Mouse (Mus musculus): ENCODE data around the gene Mybbp1a. TPM values are rescaled to one million over a fixed set of nuclear protein-coding genes. Genes with fewer than 3 reads are reported as not detected.
A peak's percentile ranks its signal among the peaks of the same experiment; 100 is the strongest.

The Mybbp1a gene
- polyA plus RNA-seq (2015; fragmentation: Nextera tagmentation; extraction: Ambion mirVana): 171 and 172 TPM in 2 replicates

GRCm38 (mm10) chr11:72440965-72441664 lies at the start of gene Mybbp1a:
TSS of gene Mybbp1a (plus strand) at chr11:72441355.
- peak within 1 kb of the TSS; percentile 88 for H3K4me3 ChIP-seq (replicated peaks)
- peaks cover 14% of the 10 kb centered on the region for H3K4me1 ChIP-seq (replicated peaks)
- H3K36me3 ChIP-seq: peaks cover 39% of the 10 kb centered on the region
- ATAC-seq: peak; percentile 95
- under 1% methylated on average over 46 of the region's 46 CpGs for WGBS
- H3K4me2 ChIP-seq (replicated peaks): peak within 1 kb of the TSS; percentile 87
- peak within 1 kb of the TSS; percentile 91 for H3K27ac ChIP-seq
- H3K9ac ChIP-seq: peak within 1 kb of the TSS; percentile 81
- no peaks in the 10 kb centered on the region for H3K27me3 ChIP-seq (replicated peaks)
- no peaks in the 10 kb centered on the region for H3K9me3 ChIP-seq

GRCm38 (mm10) chr11:72393243-72393642 lies 47.9 kb upstream of the Mybbp1a start:
- WGBS: 92% methylated on average over 3 of the region's 3 CpGs
- Histone ChIP-seq H3K27ac (no peak overlapping the region), H3K4me3 (replicated peaks) (no peak overlapping the region), H3K4me1 (replicated peaks) (peaks cover 29% of the 10 kb centered on the region), H3K9me3 (no peaks in the 10 kb centered on the region), H3K4me2 (replicated peaks) (no peak overlapping the region), H3K27me3 (replicated peaks) (no peaks in the 10 kb centered on the region), H3K36me3 (no peaks in the 10 kb centered on the region), H3K9ac (no peak overlapping the region)
- no peak for ATAC-seq

- Histone ChIP-seq H3K4me1 (replicated peaks) (peaks cover 29% of the 10 kb centered on the region), H3K4me3 (replicated peaks) (no peak overlapping the region), H3K36me3 (no peaks in the 10 kb centered on the region), H3K9ac (no peak overlapping the region), H3K4me2 (replicated peaks) (no peak overlapping the region), H3K9me3 (no peaks in the 10 kb centered on the region), H3K27me3 (replicated peaks) (no peaks in the 10 kb centered on the region), H3K27ac (no peak overlapping the region)
- no peak for ATAC-seq
- 57% methylated on average over 5 of the region's 5 CpGs for WGBS
These were observed 47.5 kb upstream of the Mybbp1a start for GRCm38 (mm10) chr11:72393669-72394068.

- Histone ChIP-seq H3K27me3 (replicated peaks) (no peaks in the 10 kb centered on the region), H3K4me2 (replicated peaks) (no peak overlapping the region), H3K4me3 (replicated peaks) (no peak overlapping the region), H3K36me3 (0 out of 2 replicates have a peak, but pooled peaks cover 1% of the 10 kb centered on the region), H3K9me3 (no peaks in the 10 kb centered on the region), H3K27ac (no peak overlapping the region), H3K4me1 (replicated peaks) (peaks cover 29% of the 10 kb centered on the region), H3K9ac (no peak overlapping the region)
- WGBS: 95% methylated on average over 2 of the region's 2 CpGs
- no peak for ATAC-seq
These were observed 46.5 kb upstream of the Mybbp1a start for GRCm38 (mm10) chr11:72394694-72395093.

GRCm38 (mm10) chr11:72395652-72396051 lies 45.5 kb upstream of the Mybbp1a start:
- 64% methylated on average over 6 of the region's 6 CpGs for WGBS

GRCm38 (mm10) chr11:72396621-72397020 lies 44.5 kb upstream of the Mybbp1a start:
- 53% methylated on average over 7 of the region's 7 CpGs for WGBS
- Histone ChIP-seq H3K9ac (no peak overlapping the region), H3K36me3 (peaks cover 11% of the 10 kb centered on the region; the same call in 1 of the 2 replicates), H3K4me1 (replicated peaks) (peaks cover 29% of the 10 kb centered on the region), H3K4me3 (replicated peaks) (no peak overlapping the region), H3K27me3 (replicated peaks) (no peaks in the 10 kb centered on the region), H3K27ac (peak overlapping the region; percentile 70), H3K9me3 (no peaks in the 10 kb centered on the region), H3K4me2 (replicated peaks) (no peak overlapping the region; the same call in 1 of the 2 replicates)
- peak; percentile 52; the same call in 1 of the 2 replicates for ATAC-seq

More at GRCm38 (mm10) chr11:72395652-72396051, 45.5 kb upstream of the Mybbp1a start:
- Histone ChIP-seq H3K27ac (no peak overlapping the region), H3K9me3 (no peaks in the 10 kb centered on the region), H3K9ac (no peak overlapping the region), H3K27me3 (replicated peaks) (no peaks in the 10 kb centered on the region), H3K4me3 (replicated peaks) (no peak overlapping the region), H3K36me3 (peaks cover 9% of the 10 kb centered on the region; the same call in 1 of the 2 replicates), H3K4me1 (replicated peaks) (peaks cover 29% of the 10 kb centered on the region), H3K4me2 (replicated peaks) (no peak overlapping the region)
- ATAC-seq: no peak

GRCm38 (mm10) chr11:72397072-72397471 lies 44.1 kb upstream of the Mybbp1a start:
- Histone ChIP-seq H3K4me3 (replicated peaks) (no peak overlapping the region), H3K27ac (peak overlapping the region; percentile 70), H3K9me3 (no peaks in the 10 kb centered on the region), H3K27me3 (replicated peaks) (no peaks in the 10 kb centered on the region), H3K4me1 (replicated peaks) (peaks cover 29% of the 10 kb centered on the region), H3K9ac (no peak overlapping the region), H3K36me3 (peaks cover 11% of the 10 kb centered on the region; the same call in 1 of the 2 replicates), H3K4me2 (replicated peaks) (no peak overlapping the region; the same call in 1 of the 2 replicates)
- WGBS: 48% methylated on average over 10 of the region's 10 CpGs
- ATAC-seq: no peak

GRCm38 (mm10) chr11:72397811-72398525 lies 43.2 kb upstream of the Mybbp1a start:
- Histone ChIP-seq H3K4me2 (replicated peaks) (no peak overlapping the region), H3K36me3 (peaks cover 11% of the 10 kb centered on the region; the same call in 1 of the 2 replicates), H3K9ac (no peak overlapping the region), H3K4me1 (replicated peaks) (peaks cover 29% of the 10 kb centered on the region), H3K9me3 (no peaks in the 10 kb centered on the region), H3K4me3 (replicated peaks) (no peak overlapping the region), H3K27me3 (replicated peaks) (no peaks in the 10 kb centered on the region), H3K27ac (peak overlapping the region; percentile 70; the same call in 1 of the 2 replicates)
- ATAC-seq: no peak
- whole genome bisulfite sequencing: 84% methylated on average over 8 of the region's 8 CpGs

- H3K27ac ChIP-seq: no peak overlapping the region
- H3K4me3 ChIP-seq (replicated peaks): no peak overlapping the region
- H3K4me2 ChIP-seq (replicated peaks): no peak overlapping the region
- no peak overlapping the region for H3K9ac ChIP-seq
- H3K4me1 ChIP-seq (replicated peaks): peaks cover 26% of the 10 kb centered on the region
- H3K27me3 ChIP-seq (replicated peaks): no peaks in the 10 kb centered on the region
- H3K36me3 ChIP-seq: peaks cover 11% of the 10 kb centered on the region; the same call in 1 of the 2 replicates
- WGBS: 76% methylated on average over 12 of the region's 12 CpGs
- ATAC-seq: no peak
- no peaks in the 10 kb centered on the region for H3K9me3 ChIP-seq
These were observed 40.1 kb upstream of the Mybbp1a start for GRCm38 (mm10) chr11:72401068-72401467.

- no peak for ATAC-seq
- Histone ChIP-seq H3K9me3 (no peaks in the 10 kb centered on the region), H3K27ac (no peak overlapping the region), H3K4me1 (replicated peaks) (peaks cover 26% of the 10 kb centered on the region), H3K4me2 (replicated peaks) (no peak overlapping the region), H3K27me3 (replicated peaks) (no peaks in the 10 kb centered on the region), H3K4me3 (replicated peaks) (no peak overlapping the region), H3K9ac (no peak overlapping the region), H3K36me3 (peaks cover 11% of the 10 kb centered on the region; the same call in 1 of the 2 replicates)
- 70% methylated on average over 5 of the region's 5 CpGs for WGBS
These were observed 39.1 kb upstream of the Mybbp1a start for GRCm38 (mm10) chr11:72402017-72402416.

GRCm38 (mm10) chr11:72402969-72403368 lies 38.2 kb upstream of the Mybbp1a start:
- H3K4me3 ChIP-seq (replicated peaks): no peak overlapping the region
- 84% methylated on average over 12 of the region's 12 CpGs for WGBS
- ATAC-seq: no peak
- no peak overlapping the region for H3K9ac ChIP-seq
- no peak overlapping the region for H3K27ac ChIP-seq
- H3K36me3 ChIP-seq: peaks cover 11% of the 10 kb centered on the region; the same call in 1 of the 2 replicates
- H3K27me3 ChIP-seq (replicated peaks): no peaks in the 10 kb centered on the region
- no peaks in the 10 kb centered on the region for H3K9me3 ChIP-seq
- peaks cover 25% of the 10 kb centered on the region for H3K4me1 ChIP-seq (replicated peaks)
- H3K4me2 ChIP-seq (replicated peaks): no peak overlapping the region

- H3K27me3 ChIP-seq (replicated peaks): no peaks in the 10 kb centered on the region
- no peak overlapping the region for H3K4me2 ChIP-seq (replicated peaks)
- H3K9me3 ChIP-seq: no peaks in the 10 kb centered on the region
- 57% methylated on average over 4 of the region's 4 CpGs for WGBS
- H3K36me3 ChIP-seq: 0 out of 2 replicates have a peak, but pooled peaks cover 3% of the 10 kb centered on the region
- H3K4me1 ChIP-seq (replicated peaks): peaks cover 43% of the 10 kb centered on the region
- no peak overlapping the region for H3K9ac ChIP-seq
- no peak overlapping the region for H3K4me3 ChIP-seq (replicated peaks)
- no peak overlapping the region for H3K27ac ChIP-seq
- no peak for ATAC-seq
These were observed 35.6 kb upstream of the Mybbp1a start for GRCm38 (mm10) chr11:72405532-72405931.
